Mouse (Mus musculus): ENCODE results near the gene Gm29427. TPM values are rescaled to one million over a fixed set of nuclear protein-coding genes. Genes with fewer than 3 reads are reported as not detected.

The Gm29427 gene
- total RNA-seq (2014; rRNA removed): 0.43 TPM in 1 of 2 replicates, not detected in the other
- polyA plus RNA-seq (2015; fragmentation: Nextera tagmentation; extraction: Ambion mirVana): not detected in 2 replicates

GRCm38 (mm10) chr1:130715561-130716217, at the start of gene Gm29427:
Gm29427 (minus strand) TSS chr1:130715799.
- TF ChIP-seq CTCF (IDR thresholded peaks at IDR 0.05; ENCODE audit: low read depth): no peak
- Histone ChIP-seq H3K9ac (peak within 1 kb of the TSS; percentile 99), H3K4me2 (ENCODE audit: low read depth) (peak within 1 kb of the TSS; percentile 67), H3K4me3 (ENCODE audit: low read depth, low read length) (peak within 1 kb of the TSS; percentile 98), H3K27ac (ENCODE audit: low read depth, low read length) (peak within 1 kb of the TSS; percentile 88), H3K4me1 (ENCODE audit: insufficient read depth) (peaks cover 5% of the 10 kb centered on the region), H3K36me3 (ENCODE audit: insufficient read depth) (0 out of 2 replicates have a peak, but pooled peaks cover 11% of the 10 kb centered on the region), H3K9me3 (ENCODE audit: low read length) (no peaks in the 10 kb centered on the region), H3K27me3 (ENCODE audit: insufficient read depth, low read length) (no peaks in the 10 kb centered on the region)
- ATAC-seq (peak; percentile 91), DNase-seq (peak; percentile 95)
- under 1% methylated on average over 38 of the region's 38 CpGs for WGBS

DNA sequence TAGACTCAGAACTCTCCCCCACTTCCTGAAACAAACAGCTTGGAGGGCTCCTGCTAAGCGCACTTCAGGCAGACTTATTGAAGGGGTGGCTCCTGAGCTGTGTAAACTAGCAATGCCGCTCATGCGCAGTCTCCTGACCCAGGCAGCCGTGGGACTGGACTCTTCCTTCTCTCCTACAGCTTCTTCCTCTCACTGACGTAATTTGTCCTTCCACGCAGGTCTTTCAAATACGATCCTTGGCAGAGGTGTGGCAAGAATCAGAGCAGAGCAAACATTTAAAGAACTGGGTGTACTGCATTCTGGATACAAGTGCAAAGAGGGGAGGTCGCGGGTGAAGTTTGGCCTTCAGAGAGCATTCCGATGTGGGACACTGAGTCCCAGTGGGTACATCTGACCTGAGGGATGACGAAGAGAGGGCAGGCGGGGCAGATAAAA, 48.4 kb upstream of the Gm29427 start:
- H3K9ac ChIP-seq: no peak overlapping the region
- WGBS: 88% methylated on average over 12 of the region's 12 CpGs
- no peak overlapping the region for H3K4me2 ChIP-seq (ENCODE audit: low read depth)
- no peaks in the 10 kb centered on the region for H3K9me3 ChIP-seq (ENCODE audit: low read length)
- H3K36me3 ChIP-seq (ENCODE audit: insufficient read depth): no peaks in the 10 kb centered on the region
- no peaks in the 10 kb centered on the region for H3K27me3 ChIP-seq (ENCODE audit: insufficient read depth, low read length)
- H3K4me1 ChIP-seq (ENCODE audit: insufficient read depth): no peaks in the 10 kb centered on the region
- TF ChIP-seq CTCF (IDR thresholded peaks at IDR 0.05; ENCODE audit: low read depth): no peak
- H3K4me3 ChIP-seq (ENCODE audit: low read depth, low read length): no peak overlapping the region
- DNase-seq: no peak
- ATAC-seq: no peak
- no peak overlapping the region for H3K27ac ChIP-seq (ENCODE audit: low read depth, low read length)

DNA sequence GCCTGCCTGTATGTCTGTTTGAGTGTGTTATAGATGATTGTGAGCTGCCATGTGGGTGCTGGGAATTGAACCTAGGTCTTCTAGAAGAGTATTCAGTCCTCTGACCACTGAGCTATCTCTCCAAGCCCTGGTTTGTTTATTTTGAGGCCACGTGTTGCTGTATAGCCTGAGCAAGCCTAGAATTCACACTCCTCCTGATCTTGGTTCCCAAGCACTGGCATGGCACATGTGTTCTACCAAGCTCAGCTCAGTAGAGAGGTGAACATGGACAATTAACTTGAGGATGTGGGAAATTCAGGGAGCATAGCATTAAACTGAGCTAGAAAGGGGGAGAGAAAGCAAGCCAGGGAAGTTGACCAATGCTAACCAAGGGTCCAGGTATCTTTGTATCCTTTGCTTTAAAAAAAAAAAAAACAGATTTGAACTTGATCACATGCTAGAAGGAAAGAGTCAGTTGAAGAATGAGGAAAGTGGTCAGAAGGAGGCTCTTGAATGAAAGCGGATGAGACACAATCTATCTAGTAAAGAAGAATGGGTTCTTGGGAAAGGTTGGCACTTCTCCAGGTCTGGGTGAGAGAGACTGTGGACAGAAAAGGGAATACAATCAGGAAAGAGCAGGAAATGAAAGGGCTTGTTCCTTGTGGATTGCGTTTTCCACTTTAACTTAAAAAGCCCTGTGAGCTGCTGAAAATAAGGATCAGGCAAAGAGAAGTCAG, 46.6 kb upstream of the Gm29427 start:
- no peak overlapping the region for H3K4me2 ChIP-seq (ENCODE audit: low read depth)
- H3K27me3 ChIP-seq (ENCODE audit: insufficient read depth, low read length): no peaks in the 10 kb centered on the region
- 85% methylated on average over 3 of the region's 3 CpGs for WGBS
- H3K27ac ChIP-seq (ENCODE audit: low read depth, low read length): no peak overlapping the region
- H3K4me3 ChIP-seq (ENCODE audit: low read depth, low read length): no peak overlapping the region
- DNase-seq (no peak), ATAC-seq (no peak)
- TF ChIP-seq CTCF (IDR thresholded peaks at IDR 0.05; ENCODE audit: low read depth): no peak
- no peak overlapping the region for H3K9ac ChIP-seq
- H3K36me3 ChIP-seq (ENCODE audit: insufficient read depth): no peaks in the 10 kb centered on the region
- no peaks in the 10 kb centered on the region for H3K9me3 ChIP-seq (ENCODE audit: low read length)
- no peaks in the 10 kb centered on the region for H3K4me1 ChIP-seq (ENCODE audit: insufficient read depth)

GRCm38 (mm10) chr1:130761597-130761996, 46.0 kb upstream of the Gm29427 start:
- Histone ChIP-seq H3K27me3 (ENCODE audit: insufficient read depth, low read length) (no peaks in the 10 kb centered on the region), H3K9me3 (ENCODE audit: low read length) (no peaks in the 10 kb centered on the region), H3K4me1 (ENCODE audit: insufficient read depth) (no peaks in the 10 kb centered on the region), H3K36me3 (ENCODE audit: insufficient read depth) (no peaks in the 10 kb centered on the region), H3K27ac (ENCODE audit: low read depth, low read length) (no peak overlapping the region), H3K9ac (no peak overlapping the region), H3K4me2 (ENCODE audit: low read depth) (no peak overlapping the region), H3K4me3 (ENCODE audit: low read depth, low read length) (no peak overlapping the region)
- TF ChIP-seq CTCF (IDR thresholded peaks at IDR 0.05; ENCODE audit: low read depth): no peak
- WGBS: 85% methylated on average over 1 of the region's 1 CpGs
- DNase-seq: no peak
- no peak for ATAC-seq

DNA sequence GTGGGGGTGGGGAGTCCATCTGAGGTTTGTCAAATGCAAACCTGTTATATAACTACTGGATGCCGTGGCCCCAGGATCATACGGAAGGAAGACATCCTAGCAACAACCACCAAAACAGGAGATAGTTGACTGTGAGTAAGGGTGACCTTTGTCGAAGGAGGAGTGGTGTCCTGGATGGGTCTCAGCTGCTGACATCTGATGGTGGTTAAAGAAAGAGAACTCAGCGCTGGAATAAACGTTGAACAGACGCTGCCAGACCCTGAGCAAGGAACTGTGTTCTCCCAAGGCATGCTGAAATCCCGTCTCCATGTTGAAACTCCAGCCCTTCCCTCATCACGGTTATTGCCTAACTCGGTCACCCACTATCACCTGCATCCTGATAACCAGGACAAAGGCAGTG, 44.1 kb upstream of the Gm29427 start:
- H3K9ac ChIP-seq: no peak overlapping the region
- no peak overlapping the region for H3K27ac ChIP-seq (ENCODE audit: low read depth, low read length)
- no peaks in the 10 kb centered on the region for H3K36me3 ChIP-seq (ENCODE audit: insufficient read depth)
- H3K9me3 ChIP-seq (ENCODE audit: low read length): no peaks in the 10 kb centered on the region
- ATAC-seq (no peak), DNase-seq (no peak)
- no peak overlapping the region for H3K4me3 ChIP-seq (ENCODE audit: low read depth, low read length)
- H3K27me3 ChIP-seq (ENCODE audit: insufficient read depth, low read length): no peaks in the 10 kb centered on the region
- 89% methylated on average over 9 of the region's 9 CpGs for WGBS
- no peak for TF ChIP-seq CTCF (IDR thresholded peaks at IDR 0.05; ENCODE audit: low read depth)
- H3K4me1 ChIP-seq (ENCODE audit: insufficient read depth): no peaks in the 10 kb centered on the region
- H3K4me2 ChIP-seq (ENCODE audit: low read depth): no peak overlapping the region

- no peak overlapping the region for H3K27ac ChIP-seq (ENCODE audit: low read depth, low read length)
- no peaks in the 10 kb centered on the region for H3K36me3 ChIP-seq (ENCODE audit: insufficient read depth)
- DNase-seq: no peak
- no peaks in the 10 kb centered on the region for H3K9me3 ChIP-seq (ENCODE audit: low read length)
- no peak overlapping the region for H3K4me2 ChIP-seq (ENCODE audit: low read depth)
- no peak overlapping the region for H3K4me3 ChIP-seq (ENCODE audit: low read depth, low read length)
- 96% methylated on average over 3 of the region's 3 CpGs for WGBS
- no peaks in the 10 kb centered on the region for H3K4me1 ChIP-seq (ENCODE audit: insufficient read depth)
- no peaks in the 10 kb centered on the region for H3K27me3 ChIP-seq (ENCODE audit: insufficient read depth, low read length)
- no peak for TF ChIP-seq CTCF (IDR thresholded peaks at IDR 0.05; ENCODE audit: low read depth)
- no peak overlapping the region for H3K9ac ChIP-seq
- ATAC-seq: no peak
Observed at GRCm38 (mm10) chr1:130746819-130747218, 31.2 kb upstream of the Gm29427 start.

GRCm38 (mm10) chr1:130745591-130745990, 30.0 kb upstream of the Gm29427 start:
- Histone ChIP-seq H3K27ac (ENCODE audit: low read depth, low read length) (no peak overlapping the region), H3K9me3 (ENCODE audit: low read length) (no peaks in the 10 kb centered on the region), H3K4me3 (ENCODE audit: low read depth, low read length) (no peak overlapping the region), H3K36me3 (ENCODE audit: insufficient read depth) (no peaks in the 10 kb centered on the region), H3K27me3 (ENCODE audit: insufficient read depth, low read length) (no peaks in the 10 kb centered on the region), H3K9ac (no peak overlapping the region), H3K4me1 (ENCODE audit: insufficient read depth) (no peaks in the 10 kb centered on the region), H3K4me2 (ENCODE audit: low read depth) (no peak overlapping the region)
- no peak for ATAC-seq
- no peak for DNase-seq
- no peak for TF ChIP-seq CTCF (IDR thresholded peaks at IDR 0.05; ENCODE audit: low read depth)
- 95% methylated on average over 3 of the region's 3 CpGs for WGBS
